Mouse (Mus musculus) midbrain, embryonic 11.5 days (tissue): ENCODE data around the gene Serpina3a. TPM values are rescaled to one million over a fixed set of nuclear protein-coding genes. Genes with fewer than 3 reads are reported as not detected.

ENCODE experiments used
- ATAC-seq: fragments of 200-750 bp; cut with Nextera tagmentation; 2 replicates; pipeline ENCODE4 v1.8.0; 2017; ENCODE audit warnings: moderate TSS enrichment, moderate library complexity; ENCODE audit not compliant: low FRiP score
- DNase-seq: peaks from one replicate; pipeline ENCODE4 v3.0.0; 2015; ENCODE audit warnings: low spot score; ENCODE audit errors: missing footprints
- H3K27ac ChIP-seq: fragments of 300-500 bp; sonication (generic); 2 replicates; pipeline ENCODE4 v1.5.1; 2014; ENCODE audit warnings: low read depth, low read length
- H3K27me3 ChIP-seq: fragments of 300-500 bp; sonication (generic); 2 replicates; pipeline ENCODE4 v1.6.1; 2014; ENCODE audit warnings: mild to moderate bottlenecking, low read length, moderate library complexity, mixed read lengths; ENCODE audit not compliant: control insufficient read depth, insufficient read depth
- H3K36me3 ChIP-seq: fragments of 300-500 bp; sonication (generic); 2 replicates; pipeline ENCODE4 v1.6.1; 2014; ENCODE audit warnings: mild to moderate bottlenecking, low read length, moderate library complexity, mixed read lengths; ENCODE audit not compliant: control insufficient read depth, insufficient read depth
- H3K4me1 ChIP-seq: fragments of 300-500 bp; sonication (generic); 2 replicates; pipeline ENCODE4 v1.6.1; 2014; ENCODE audit warnings: low read length; ENCODE audit not compliant: control insufficient read depth, insufficient read depth
- H3K4me2 ChIP-seq: fragments of 300-500 bp; sonication (generic); 2 replicates; pipeline ENCODE4 v1.6.1; 2014; ENCODE audit warnings: mild to moderate bottlenecking, moderate library complexity
- H3K4me3 ChIP-seq: fragments of 300-500 bp; sonication (generic); 2 replicates; pipeline ENCODE4 v1.5.1; 2014; ENCODE audit warnings: low read depth, low read length
- H3K9ac ChIP-seq: fragments of 300-500 bp; sonication (generic); 2 replicates; pipeline ENCODE4 v1.6.1; 2014; ENCODE audit warnings: low read length
- H3K9me3 ChIP-seq: fragments of 300-500 bp; sonication (generic); 2 replicates; pipeline ENCODE4 v1.6.1; 2016; ENCODE audit warnings: low read length; ENCODE audit not compliant: control insufficient read depth
- WGBS: fragments of 180-500 bp; shearing (Covaris S2); extraction: QIAGEN DNeasy Blood & Tissue Kit; methylation state at CpG from one replicate; pipeline ENCODE4 v1.1.7; 2014; 5-methylcytosine and 5-hydroxymethylcytosine counted together
- polyA plus RNA-seq: library from polyadenylated mRNA; unstranded; fragments of >200 nt; fragmentation: Nextera tagmentation; extraction: Ambion mirVana; gene quantifications from 2 replicates; pipeline ENCODE4 v1.2.1, GENCODE M21; 2014

Serpina3a gene
- polyA plus RNA-seq, 1 experiment from 2014 or later = not detected

DNA sequence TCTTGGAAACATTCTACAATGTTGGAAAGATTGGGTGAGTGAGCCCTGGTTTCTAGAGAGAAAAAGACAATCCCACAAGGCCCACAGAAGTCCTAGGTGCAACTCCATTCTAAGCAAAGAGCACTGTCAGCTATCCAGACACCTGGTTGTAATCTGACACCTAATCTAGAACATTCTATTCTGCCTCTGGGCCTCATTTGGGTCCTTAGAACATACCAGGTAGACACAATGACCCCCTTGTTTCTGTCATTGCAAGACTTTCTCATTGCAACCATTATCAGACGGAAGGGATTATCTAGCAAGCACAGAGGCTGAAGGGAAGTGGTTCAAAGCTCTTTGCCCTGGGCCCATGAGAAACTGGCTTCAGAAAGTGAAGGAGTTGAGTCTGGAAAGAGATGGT, 21.2 kb upstream of the Serpina3a start:
- Histone ChIP-seq H3K9me3 (no peaks in the 10 kb centered on the region), H3K27ac (no peak overlapping the region), H3K4me1 (no peaks in the 10 kb centered on the region), H3K27me3 (no peaks in the 10 kb centered on the region), H3K36me3 (no peaks in the 10 kb centered on the region), H3K4me3 (no peak overlapping the region), H3K4me2 (no peak overlapping the region), H3K9ac (no peak overlapping the region)
- 97% methylated on average over 1 of the region's 1 CpGs for WGBS
- no peak for DNase-seq
- ATAC-seq = no peak

DNA sequence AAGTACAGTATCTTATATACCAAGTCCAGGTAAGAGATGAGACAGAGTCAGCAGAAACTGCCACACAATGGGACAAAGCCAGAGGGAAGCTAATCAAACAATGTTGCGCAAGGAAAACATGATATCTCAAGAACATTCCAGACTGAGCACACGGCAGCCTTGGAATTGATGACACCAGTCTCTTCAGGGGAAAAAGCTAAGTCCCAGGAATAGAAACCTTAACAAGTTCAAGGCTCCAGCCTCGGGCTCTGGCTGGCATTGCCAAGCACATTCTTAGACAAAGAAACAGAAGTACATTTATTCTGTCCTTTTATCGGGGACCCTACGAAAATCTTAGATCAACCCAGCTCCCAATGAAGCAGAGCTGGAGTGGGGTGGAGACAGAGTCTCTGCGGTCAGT, 11.8 kb upstream of the Serpina3a start, which contains the start of gene Serpina5:
Gene Serpina5, plus strand, starts transcription at position 346 of the 400 bp plus-strand sequence.
- DNase-seq (no peak), ATAC-seq (no peak)
- H3K27ac ChIP-seq = no peak within 1 kb of the TSS
- no peak within 1 kb of the TSS for H3K4me3 ChIP-seq
- H3K36me3 ChIP-seq = no peaks in the 10 kb centered on the region
- H3K9me3 ChIP-seq = no peaks in the 10 kb centered on the region
- no peak within 1 kb of the TSS for H3K4me2 ChIP-seq
- WGBS = 88% methylated on average over 6 of the region's 6 CpGs
- no peaks in the 10 kb centered on the region for H3K27me3 ChIP-seq
- no peaks in the 10 kb centered on the region for H3K4me1 ChIP-seq
- no peak within 1 kb of the TSS for H3K9ac ChIP-seq

DNA sequence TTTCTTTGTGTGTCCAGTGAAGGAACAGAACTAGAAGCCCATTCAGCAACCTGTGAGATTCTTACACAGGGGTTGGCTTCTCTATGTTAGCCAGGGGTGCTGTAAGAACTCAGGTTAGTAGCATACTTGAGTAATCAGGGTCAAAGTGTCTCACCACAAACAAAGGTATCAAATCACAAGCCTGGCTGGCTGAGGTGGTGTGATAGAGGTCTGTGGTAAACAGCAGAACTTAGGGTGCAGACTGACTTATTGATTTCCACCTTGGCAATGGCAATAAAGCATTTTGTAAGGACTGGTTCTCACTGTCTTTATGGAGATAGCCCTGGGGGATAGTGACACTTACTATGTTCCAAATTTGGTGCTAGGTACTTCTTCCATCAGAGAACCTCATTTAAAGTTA, 6.7 kb upstream of the Serpina3a start:
- H3K4me1 ChIP-seq = no peaks in the 10 kb centered on the region
- ATAC-seq (no peak), DNase-seq (no peak)
- no peaks in the 10 kb centered on the region for H3K27me3 ChIP-seq
- H3K27ac ChIP-seq = no peak overlapping the region
- H3K36me3 ChIP-seq = no peaks in the 10 kb centered on the region
- H3K9ac ChIP-seq = no peak overlapping the region
- H3K4me2 ChIP-seq = no peak overlapping the region
- no peak overlapping the region for H3K4me3 ChIP-seq
- no peaks in the 10 kb centered on the region for H3K9me3 ChIP-seq

DNA sequence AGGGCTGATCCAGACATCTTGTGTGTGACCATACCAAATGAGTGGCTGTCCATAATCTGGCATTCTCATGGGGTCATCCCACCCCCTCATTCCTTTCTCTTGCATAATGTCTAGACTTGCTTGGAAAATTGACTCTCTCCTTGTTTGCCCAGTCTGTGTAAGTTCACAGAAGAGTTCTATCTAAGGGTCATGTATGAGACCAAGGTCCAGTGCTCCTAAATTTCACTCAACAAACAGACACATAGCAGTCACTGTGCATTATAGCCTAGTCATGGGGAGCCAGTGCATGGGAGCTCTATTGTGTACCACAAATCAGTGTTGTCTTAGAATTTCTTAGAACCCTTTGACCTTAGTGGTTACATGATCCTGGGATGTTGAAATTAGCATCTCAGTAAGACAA, 5.6 kb upstream of the Serpina3a start:
- Histone ChIP-seq H3K27ac (no peak overlapping the region), H3K4me1 (no peaks in the 10 kb centered on the region), H3K4me2 (no peak overlapping the region), H3K9me3 (no peaks in the 10 kb centered on the region), H3K9ac (no peak overlapping the region), H3K36me3 (no peaks in the 10 kb centered on the region), H3K4me3 (no peak overlapping the region), H3K27me3 (no peaks in the 10 kb centered on the region)
- ATAC-seq (no peak), DNase-seq (no peak)

DNA sequence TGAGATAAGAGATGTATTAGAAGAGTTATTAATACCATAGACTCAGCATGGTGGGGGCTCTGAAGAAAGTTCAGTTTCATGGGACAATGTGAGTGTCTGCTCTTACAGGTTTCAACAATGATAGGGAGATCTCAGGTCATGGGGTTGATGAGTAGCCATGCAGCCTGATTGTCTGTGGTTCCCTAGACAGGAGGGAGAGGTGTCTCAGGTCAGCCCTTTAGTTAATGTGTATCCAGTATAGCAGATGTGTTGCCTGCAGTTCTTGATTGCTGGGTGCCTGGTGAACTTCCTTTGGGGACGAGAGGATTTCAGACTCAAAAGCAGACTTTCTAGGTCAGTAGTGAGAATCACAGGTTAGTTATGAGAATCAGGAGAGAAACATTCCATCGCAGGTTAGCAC, 4.0 kb upstream of the Serpina3a start:
- no peaks in the 10 kb centered on the region for H3K9me3 ChIP-seq
- DNase-seq (no peak), ATAC-seq (no peak)
- no peak overlapping the region for H3K4me3 ChIP-seq
- no peak overlapping the region for H3K9ac ChIP-seq
- no peak overlapping the region for H3K4me2 ChIP-seq
- no peak overlapping the region for H3K27ac ChIP-seq
- 77% methylated on average over 2 of the region's 2 CpGs for WGBS
- H3K4me1 ChIP-seq = no peaks in the 10 kb centered on the region
- H3K27me3 ChIP-seq = no peaks in the 10 kb centered on the region
- H3K36me3 ChIP-seq = no peaks in the 10 kb centered on the region

DNA sequence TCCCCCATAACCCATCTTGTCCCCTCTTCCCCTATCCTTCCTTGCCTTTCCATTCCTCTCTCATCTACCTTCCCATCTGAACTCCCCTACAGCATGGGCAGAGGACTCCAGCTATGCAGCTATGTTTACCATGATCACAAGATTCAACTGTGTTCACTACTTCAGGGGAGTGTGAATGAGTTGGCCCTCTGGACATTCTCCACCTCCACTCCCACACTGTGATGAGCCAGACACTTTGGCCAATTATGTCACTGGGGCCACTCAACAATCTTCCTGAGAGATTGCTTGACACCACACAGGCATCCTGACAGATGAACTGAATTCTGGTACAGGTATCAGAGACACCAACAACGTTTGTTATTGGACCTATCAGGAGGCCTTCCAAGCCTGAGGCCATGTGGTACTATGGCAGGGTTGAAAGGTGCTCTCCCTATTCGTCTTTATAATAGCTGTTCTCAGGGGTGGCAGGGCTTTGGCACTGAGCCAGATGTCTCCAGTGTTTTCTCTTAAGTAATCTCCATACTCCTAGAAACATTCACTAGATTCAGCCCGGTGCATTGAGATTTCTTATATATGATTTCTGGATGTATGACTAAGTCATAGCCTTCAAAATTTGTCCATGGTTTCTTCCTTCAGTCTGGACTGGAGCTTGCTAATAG, 2.5 kb downstream of the Serpina3a start:
- WGBS = 69% methylated on average over 3 of the region's 3 CpGs
- no peak overlapping the region for H3K9ac ChIP-seq
- no peak for ATAC-seq
- H3K27me3 ChIP-seq = no peaks in the 10 kb centered on the region
- no peaks in the 10 kb centered on the region for H3K4me1 ChIP-seq
- H3K4me2 ChIP-seq = no peak overlapping the region
- H3K36me3 ChIP-seq = no peaks in the 10 kb centered on the region
- H3K9me3 ChIP-seq = no peaks in the 10 kb centered on the region
- no peak for DNase-seq
- H3K4me3 ChIP-seq = no peak overlapping the region
- no peak overlapping the region for H3K27ac ChIP-seq

DNA sequence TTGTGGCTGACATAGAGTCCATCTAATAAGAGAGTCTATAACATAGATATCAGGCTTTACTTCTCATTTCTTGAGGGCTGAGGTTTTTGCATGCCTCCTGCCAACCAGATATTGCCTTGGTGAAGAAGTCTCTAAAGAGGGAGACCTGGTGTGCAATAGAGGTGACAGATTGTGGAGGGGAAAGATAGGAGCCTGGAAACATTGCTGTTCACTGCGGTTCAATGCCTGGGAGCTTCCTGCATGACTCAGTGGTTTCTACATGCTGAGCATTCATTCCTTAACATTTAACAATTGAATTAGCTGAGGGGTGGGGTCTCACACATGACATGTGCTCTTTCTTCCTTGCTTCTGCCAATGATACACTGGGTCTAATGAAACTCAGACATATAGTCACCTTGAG, 10.6 kb downstream of the Serpina3a start:
- Histone ChIP-seq H3K9me3 (no peaks in the 10 kb centered on the region), H3K4me1 (no peaks in the 10 kb centered on the region), H3K9ac (no peak overlapping the region), H3K27me3 (no peaks in the 10 kb centered on the region), H3K4me3 (no peak overlapping the region), H3K4me2 (no peak overlapping the region), H3K36me3 (no peaks in the 10 kb centered on the region), H3K27ac (no peak overlapping the region)
- ATAC-seq = no peak
- 88% methylated on average over 1 of the region's 1 CpGs for WGBS
- DNase-seq = no peak

DNA sequence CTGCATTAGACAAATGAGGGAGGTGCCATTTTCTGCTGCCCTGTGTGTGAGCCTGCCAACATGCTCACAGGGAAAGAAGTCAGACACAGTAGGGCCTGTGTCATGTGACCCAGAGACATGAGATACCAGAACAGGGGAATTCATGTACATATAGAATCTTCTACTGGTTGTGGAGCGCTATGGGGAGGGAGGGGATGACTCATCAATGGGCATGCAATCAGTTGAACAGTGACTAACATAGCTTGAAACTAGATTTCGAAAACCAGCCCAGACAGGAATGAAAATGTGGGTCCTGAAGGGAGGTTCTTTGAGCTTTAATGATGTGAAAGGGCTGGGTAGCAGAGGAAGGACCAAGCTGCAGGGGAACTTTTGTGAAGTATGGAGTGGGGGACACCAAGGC, 11.5 kb downstream of the Serpina3a start:
- Histone ChIP-seq H3K4me2 (no peak overlapping the region), H3K4me1 (no peaks in the 10 kb centered on the region), H3K9ac (no peak overlapping the region), H3K9me3 (no peaks in the 10 kb centered on the region), H3K36me3 (no peaks in the 10 kb centered on the region), H3K27ac (no peak overlapping the region), H3K4me3 (no peak overlapping the region), H3K27me3 (no peaks in the 10 kb centered on the region)
- DNase-seq (no peak), ATAC-seq (no peak)
- 77% methylated on average over 2 of the region's 2 CpGs for WGBS

DNA sequence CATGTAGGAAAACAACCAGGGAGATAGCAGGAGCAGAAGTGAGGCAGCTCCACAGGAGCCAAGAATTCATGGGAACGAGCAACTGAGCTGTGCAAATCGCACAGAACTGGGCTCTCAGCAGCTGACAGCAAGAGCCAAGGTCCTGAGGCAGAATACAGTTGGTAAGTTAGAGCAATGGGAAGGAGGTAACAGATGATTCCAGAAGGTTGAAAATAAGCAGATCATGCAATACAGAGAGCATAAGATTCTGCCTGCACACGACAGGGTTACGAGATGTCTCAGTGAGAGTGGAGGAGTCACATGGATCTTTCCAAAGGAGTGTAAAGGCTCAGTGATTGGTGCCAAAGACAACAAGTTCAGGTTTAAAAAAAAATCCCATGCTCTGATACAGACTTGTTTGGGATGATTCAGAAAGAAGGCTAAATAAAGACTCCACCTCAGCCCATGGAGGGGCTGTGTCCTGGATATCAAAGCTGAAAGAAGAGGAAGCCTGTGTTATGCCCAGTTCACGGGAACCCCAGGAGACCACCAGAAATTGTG, 12.6 kb downstream of the Serpina3a start:
- DNase-seq (no peak), ATAC-seq (no peak)
- H3K27ac ChIP-seq = no peak overlapping the region
- WGBS = 90% methylated on average over 5 of the region's 5 CpGs
- no peaks in the 10 kb centered on the region for H3K36me3 ChIP-seq
- H3K9ac ChIP-seq = no peak overlapping the region
- H3K4me2 ChIP-seq = no peak overlapping the region
- H3K27me3 ChIP-seq = no peaks in the 10 kb centered on the region
- no peaks in the 10 kb centered on the region for H3K9me3 ChIP-seq
- no peaks in the 10 kb centered on the region for H3K4me1 ChIP-seq
- H3K4me3 ChIP-seq = no peak overlapping the region
